Mouse (Mus musculus): Measurements from ENCODE around the gene Taf3. TPM values are rescaled to one million over a fixed set of nuclear protein-coding genes. Genes with fewer than 3 reads are reported as not detected.

Gene Taf3
- polyA plus RNA-seq, 1 experiment = 24.6 TPM

DNA sequence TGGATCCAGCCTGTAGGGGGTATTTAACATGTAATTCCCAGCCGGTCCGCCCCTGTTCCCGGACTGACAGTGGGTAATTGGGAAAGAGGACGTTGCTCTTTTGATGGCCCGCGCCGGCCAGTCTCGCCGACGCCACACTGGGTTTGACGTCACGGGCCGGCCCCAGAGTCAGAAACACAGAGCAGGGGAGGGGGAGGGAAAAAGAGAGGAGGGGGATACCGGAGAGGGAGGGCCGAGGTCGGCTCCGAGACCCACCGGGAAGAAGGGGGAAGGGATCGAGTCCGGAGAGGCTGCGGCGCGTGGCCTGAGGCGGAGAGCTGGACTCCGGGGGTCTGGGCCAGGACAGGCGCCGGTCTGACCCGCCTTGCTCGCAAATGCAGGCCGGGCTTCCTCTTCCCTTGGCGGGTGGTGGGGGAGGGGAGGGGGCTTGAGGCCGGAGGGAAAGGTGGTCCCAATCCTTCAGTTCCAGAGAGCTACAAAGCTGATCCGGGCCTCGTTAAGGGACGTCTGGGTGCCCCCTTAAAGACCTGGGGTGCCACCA, 167.3 kb downstream of the Taf3 start, which contains the start of gene 4930412O13Rik:
Gene 4930412O13Rik, plus strand, starts transcription at position 202 of the 541 bp plus-strand sequence.
- no peak for TF ChIP-seq GATA1 (IDR thresholded peaks at IDR 0.05; ENCODE audit: low read length)

DNA sequence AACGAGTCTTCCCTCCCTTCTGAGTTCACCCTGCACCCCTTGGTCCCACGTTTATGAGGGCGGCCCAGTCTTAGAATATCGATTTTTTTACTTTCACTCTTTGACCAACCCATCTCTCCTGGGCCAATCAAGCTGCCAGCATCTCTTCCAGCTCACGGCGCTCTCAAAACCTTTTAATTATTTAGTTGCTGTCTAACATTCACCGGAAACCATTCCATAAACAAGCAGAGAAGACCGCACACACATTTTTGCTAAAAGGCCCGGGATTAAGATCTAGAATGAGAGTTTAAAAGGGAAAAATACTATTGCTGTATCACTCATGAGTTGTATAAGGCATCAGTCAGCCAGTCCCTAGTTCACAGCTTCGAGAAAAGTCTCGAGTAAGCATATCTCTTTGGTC, 168.1 kb downstream of the Taf3 start:
- TF ChIP-seq GATA1 (IDR thresholded peaks at IDR 0.05; ENCODE audit: low read length) = no peak

DNA sequence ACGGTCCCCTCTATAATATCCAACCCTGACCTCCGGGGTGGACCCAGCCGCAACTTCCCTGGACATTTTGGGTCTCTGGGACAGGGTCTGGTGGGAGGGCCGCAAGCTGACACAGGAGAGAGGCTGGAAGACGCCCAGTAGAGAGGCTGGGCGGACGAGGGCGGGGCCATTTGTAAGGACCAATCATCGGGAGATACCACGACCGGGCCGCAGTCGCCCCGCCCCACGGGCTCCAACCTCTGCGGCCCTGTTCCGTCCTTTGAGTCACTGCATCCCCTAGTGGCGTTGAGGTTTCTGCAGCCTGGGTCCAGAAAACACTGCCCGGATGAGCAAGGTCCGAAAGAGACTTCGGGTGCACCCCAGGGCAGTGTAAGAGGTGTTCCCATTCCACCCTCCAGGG, 168.9 kb downstream of the Taf3 start:
- no peak for TF ChIP-seq GATA1 (IDR thresholded peaks at IDR 0.05; ENCODE audit: low read length)

DNA sequence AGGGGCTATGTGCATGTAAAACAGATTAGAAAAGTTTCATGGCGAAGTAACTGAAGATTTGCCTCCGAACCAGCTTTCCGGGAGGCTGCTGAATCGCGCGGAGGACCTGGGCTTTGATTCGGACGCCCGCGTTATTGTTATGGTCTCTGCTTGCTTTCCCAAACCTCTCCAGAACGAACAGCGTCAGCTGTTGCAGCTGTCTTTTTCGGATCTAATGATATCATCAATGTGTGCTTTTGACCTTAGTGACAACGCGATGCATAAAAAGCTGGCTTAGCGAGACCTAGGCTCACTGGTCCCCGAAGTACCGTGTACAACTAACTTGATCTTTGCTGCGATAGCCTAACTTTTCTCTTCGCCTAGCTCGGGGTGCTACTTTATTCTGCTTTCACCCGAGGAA, 169.3 kb downstream of the Taf3 start:
- no peak for TF ChIP-seq GATA1 (IDR thresholded peaks at IDR 0.05; ENCODE audit: low read length)

DNA sequence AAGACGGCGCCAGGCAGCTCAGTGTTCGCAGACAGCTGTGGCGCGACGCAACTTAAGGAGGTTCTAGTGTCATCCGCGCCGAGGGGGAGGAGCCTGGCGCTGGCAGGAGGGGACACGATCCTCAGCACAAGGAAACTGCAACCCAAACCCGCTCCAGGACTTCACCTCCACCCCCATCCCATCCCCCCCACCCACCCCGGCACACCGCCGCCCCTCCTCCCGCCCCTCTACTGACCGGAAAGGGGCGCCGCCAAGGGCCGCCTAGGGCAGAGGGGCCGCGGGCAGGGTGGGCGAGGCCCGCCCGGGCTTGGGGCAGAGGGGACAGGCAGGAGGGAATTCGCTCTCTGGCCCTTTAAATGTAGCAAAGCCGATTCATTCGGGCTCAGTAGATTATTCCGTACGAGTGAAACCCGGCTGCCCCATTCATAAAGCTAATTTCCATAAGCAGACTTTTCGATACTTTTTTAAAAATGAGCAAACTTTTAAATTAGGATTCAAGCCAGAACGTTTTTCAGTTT, 169.8 kb downstream of the Taf3 start:
- TF ChIP-seq GATA1 (IDR thresholded peaks at IDR 0.05; ENCODE audit: low read length) = no peak

DNA sequence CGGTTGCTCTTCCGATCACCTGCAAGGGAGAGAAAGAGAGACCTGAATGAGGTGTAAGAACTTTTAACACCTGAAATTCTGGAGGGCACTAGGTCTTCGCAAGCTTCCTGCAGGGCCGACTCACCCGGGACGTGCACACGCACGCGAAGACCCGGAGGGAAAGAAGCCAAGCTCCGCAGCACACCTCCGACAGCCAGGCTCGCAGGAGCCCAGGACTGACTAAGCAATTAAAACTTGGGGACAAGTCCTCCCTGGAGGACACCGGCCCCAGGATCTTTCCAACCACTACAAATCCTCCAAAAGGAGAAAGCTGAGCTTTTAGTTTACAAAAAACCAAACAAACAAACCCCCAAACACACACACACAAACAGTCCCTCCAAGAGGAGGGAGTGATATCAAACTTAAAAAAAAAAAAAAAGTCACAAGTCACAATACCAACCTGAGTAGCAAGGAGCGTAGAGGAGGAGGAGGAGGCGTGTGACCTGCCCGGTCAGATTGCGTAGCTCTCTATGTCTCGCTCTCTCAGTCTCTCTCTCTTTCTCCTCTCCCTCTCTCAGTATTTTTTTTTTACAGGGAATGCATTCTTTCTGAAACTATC, 170.3 kb downstream of the Taf3 start:
- TF ChIP-seq GATA1 (IDR thresholded peaks at IDR 0.05; ENCODE audit: low read length) = no peak

DNA sequence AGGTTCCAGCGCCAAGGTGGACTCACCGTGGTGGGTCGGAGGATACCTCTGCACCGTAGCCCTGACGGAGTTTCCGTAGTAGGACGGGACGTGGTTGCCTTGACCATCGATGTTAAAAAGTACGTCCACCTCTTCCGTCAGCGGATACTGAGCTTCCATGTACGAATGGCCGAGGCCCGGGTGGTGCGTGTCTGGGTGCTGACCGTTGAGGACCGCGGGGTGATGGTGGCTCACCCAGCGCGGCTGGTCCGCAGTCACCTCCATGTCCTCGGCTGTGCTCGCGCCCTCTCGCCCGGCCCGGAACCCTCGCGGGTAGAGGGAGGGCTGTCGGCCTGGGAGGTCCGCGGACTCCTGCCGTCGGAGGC, 171.1 kb downstream of the Taf3 start:
- no peak for TF ChIP-seq GATA1 (IDR thresholded peaks at IDR 0.05; ENCODE audit: low read length)

DNA sequence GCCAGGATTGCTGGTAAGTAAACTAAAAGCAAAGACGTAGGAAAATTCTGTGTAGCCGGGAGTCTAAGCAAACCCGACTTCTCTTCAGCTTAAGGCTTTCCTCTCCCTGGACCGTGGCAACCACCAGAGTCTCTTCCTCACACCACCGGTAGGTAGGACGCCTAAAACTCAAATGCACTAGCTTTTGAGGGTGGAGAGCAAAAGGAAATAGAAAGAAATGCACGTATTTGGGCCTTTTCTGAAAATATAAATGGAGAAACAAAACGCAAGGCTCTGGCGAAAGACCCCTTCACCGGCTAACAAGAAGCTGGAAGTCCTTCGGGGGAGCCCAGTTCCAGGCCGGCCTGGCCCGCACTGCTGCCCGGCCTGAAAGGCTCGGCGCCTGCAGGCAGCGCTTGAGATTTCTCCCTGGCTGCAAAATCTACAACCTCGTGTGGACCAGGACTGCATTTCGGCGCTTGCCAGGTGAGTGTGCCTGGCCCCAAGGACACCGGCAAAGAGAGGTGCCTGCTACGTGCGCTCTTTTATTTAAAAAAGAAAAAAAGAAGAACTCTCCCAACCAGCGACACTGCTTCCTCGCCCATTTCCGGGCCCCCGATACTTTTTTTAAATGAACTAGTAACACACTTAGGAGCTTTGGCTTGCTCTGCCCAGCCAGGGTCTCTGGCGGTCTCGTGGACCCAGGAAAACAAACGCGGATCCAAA, 171.6 kb downstream of the Taf3 start:
- no peak for TF ChIP-seq GATA1 (IDR thresholded peaks at IDR 0.05; ENCODE audit: low read length)

DNA sequence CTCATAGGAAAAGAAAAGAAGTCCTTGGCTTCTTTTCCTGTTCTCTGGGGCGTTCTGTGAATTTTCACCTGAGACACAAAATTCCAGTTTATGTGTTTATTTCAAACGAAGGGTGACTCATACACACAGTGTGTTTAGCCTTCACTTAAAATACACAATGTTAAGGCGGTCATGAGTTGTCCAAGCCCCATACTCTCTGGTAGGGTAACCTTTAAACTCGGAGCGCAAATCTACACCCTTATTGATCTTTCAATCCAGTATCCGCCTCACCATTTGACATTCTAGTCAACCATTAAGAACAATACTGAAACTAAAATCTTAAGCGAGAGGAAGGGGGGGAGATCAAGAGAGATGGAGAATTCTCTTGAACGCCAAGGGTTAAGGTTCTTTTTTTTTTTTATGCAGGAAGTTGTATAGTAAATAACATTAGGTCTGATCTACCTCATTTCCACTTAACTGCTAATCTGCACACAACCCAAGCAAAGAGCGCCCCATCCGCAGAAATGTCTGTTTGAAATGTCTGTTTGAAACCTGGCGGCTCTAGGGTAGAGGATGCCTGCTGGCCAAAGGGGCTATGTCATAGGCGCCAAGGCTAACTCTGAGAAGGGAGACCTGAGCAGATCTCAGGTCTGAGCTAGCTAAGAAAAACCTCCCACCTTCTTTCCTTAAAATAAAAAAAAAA, 172.6 kb downstream of the Taf3 start:
- TF ChIP-seq GATA1 (IDR thresholded peaks at IDR 0.05; ENCODE audit: low read length) = no peak

DNA sequence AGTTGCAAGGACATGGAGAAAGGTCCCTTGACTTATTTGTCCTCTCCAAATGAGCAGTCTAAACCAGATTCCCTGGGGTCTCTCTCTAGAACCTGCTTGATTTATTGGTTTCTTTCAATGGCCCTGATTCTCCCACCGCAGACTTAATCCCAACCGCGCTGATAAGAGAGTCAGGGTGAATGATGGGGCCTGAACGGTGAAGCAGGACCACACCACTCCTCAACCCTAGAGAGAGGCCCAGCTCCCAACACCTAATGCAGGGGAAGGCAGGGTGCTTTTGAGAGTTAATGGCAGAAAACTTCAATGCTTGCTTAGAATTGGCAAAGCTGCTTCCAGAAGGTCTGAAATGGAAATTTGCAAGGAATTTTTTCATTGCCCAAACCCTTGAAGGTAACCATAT, 173.2 kb downstream of the Taf3 start:
- no peak for TF ChIP-seq GATA1 (IDR thresholded peaks at IDR 0.05; ENCODE audit: low read length)

DNA sequence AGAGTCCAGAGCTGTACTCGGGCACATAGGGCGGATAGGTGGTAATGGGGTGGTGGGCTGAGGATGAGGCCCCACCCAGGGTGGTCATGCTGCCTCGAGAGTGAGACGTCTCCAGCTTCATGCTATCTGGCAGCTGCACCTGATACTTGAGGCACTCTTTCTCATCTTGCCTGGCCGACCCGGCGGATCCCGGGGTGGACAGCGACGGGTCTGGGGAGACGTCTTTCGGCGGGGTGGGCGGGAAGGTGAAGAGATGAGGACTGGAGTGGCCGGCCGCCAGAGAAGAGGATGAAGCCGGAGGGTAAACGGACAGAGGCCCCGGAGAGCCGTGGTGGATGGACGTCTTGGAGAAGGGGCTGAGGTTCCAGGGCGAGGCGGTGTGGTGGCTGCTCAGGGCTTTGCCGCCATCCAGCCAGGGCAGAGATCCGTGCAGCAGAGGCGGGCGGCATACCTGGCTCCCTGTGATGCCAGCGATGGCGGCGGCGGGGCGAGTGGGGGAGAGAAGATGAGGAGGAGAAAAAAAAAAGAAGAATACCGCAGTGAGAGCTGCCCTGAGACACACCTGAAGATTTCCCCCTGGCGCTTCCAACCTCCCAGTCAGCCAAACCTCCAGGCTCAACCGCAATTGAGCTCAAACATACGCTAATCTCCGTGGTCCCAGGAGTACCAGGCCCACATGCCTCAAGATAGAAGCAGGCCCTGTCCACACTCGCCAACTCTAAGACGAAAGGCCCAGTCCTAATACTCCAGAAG, 173.8 kb downstream of the Taf3 start:
- TF ChIP-seq GATA1 (IDR thresholded peaks at IDR 0.05; ENCODE audit: low read length) = no peak

DNA sequence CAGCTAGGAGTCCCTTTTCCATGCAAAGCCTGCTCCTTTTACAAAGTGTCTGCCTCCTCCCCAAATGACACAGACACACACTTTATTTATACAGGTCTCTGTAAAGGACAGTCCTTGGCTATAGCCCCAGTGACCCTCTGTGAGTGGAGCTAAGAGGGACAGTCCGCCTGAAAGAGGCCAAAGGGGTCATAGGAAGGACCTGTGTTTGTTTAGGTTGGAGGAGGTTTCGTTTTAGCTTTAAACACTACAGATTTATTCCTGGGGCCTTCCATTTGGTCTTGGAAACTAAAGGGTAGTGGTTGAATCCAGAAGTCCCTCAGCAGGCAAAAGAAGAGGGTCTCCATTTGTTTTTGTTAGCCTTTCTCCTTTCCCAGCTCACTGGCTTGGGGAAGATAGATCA, 174.6 kb downstream of the Taf3 start:
- no peak for TF ChIP-seq GATA1 (IDR thresholded peaks at IDR 0.05; ENCODE audit: low read length)

DNA sequence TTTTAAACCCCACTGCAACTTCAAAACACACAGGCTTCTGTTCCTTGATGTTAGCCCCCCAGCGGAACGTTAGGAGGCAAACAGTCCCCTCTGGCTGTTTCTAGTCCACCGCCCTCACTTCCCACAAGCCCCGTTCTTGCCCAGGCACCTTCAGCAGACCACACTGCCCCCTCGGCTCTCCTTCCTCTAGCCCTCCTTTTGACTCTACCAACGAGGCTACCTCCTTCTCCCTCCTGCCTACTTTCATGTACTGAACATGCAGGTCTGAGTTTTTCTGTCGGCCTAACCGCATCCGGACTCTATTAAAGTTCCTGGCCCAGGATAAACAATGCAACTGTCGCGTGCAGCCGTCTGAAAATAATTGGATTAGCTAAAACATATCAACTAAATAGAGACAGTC, 175.7 kb downstream of the Taf3 start:
- TF ChIP-seq GATA1 (IDR thresholded peaks at IDR 0.05; ENCODE audit: low read length) = no peak

DNA sequence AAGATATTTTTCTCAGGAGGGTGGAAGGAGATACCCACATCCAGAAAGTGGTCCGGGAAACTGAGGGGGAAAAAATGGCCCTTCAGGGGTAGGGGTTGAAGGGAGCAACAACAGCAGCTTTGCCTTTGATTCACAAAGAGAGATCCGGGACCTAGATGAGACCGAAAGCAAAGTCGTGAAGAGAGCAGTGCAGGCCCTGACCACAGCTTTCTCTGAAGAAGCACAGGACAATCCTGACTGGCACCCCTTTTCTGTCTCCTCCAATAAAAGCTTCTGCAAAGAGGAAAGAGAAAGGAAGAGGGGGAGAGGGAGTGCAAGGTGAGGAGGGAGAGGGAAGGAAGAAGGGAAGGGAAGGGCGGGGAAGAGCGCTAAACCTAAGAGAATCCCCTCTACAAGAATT, 176.6 kb downstream of the Taf3 start:
- TF ChIP-seq GATA1 (IDR thresholded peaks at IDR 0.05; ENCODE audit: low read length) = no peak

DNA sequence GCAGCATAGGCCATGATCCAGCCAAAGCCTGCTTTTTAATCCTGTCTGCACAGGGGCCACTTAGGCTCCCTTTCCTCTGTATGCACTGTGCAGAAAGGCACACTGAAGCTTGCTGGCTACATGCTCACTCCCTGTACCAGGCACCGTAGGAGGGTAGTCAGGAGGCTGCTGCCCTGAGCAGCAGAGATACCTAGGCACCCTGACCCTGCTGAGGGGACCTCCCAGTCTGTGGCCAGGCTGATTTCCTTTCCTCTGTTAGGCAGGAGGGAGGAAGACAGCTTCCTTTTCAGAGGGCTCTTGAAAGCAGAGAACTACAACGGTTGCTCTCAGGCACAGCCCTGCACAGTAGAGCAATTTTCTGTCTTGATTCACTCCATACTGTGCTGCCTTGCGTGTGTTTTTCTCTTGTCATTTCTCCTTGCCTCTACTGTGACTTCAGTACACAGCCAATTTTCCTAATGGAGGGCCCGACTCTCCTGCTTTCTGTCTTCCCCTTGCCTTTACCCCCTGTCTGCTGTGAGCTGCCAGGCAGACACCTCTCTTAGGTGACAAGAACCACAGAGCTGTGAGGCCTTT, 177.2 kb downstream of the Taf3 start:
- TF ChIP-seq GATA1 (IDR thresholded peaks at IDR 0.05; ENCODE audit: low read length) = no peak

Data from G1E-ER4 (cell line).